Mouse (Mus musculus) inflammation-experienced regulatory T-cells (primary cell): ENCODE data around the gene Elf2. TPM values are rescaled to one million over a fixed set of nuclear protein-coding genes. Genes with fewer than 3 reads are reported as not detected.

ENCODE experiments used
- polyA plus RNA-seq, 2 experiments: library from polyadenylated mRNA; unstranded; fragments of 100-300 nt; shearing (Covaris generic); gene quantifications; one replicate each; pipeline ENCODE4 v1.2.1; 2017

Gene Elf2
- 100 to 1,000 TPM in 1 of 2 experiments, 10 to 100 TPM in 1; 96.3 to 108 TPM for polyA plus RNA-seq

GRCm38 (mm10) chr3:51340552-51341267 is at the start of gene Elf2:
Elf2 (minus strand) TSS chr3:51340663.

GRCm38 (mm10) chr3:51224363-51225225 is 115.9 kb downstream of the Elf2 start, which contains the start of gene Noct:
Noct (plus strand) TSS chr3:51224447.

Other genes with a start within 250 kb of the Elf2 start
- gene Noct, start 116.2 kb downstream of the Elf2 start, polyA plus RNA-seq, result 10 to 100 TPM in 1 of 2 experiments, 1 to 10 TPM in 1; 8.8 to 10.4 TPM
- gene Mgarp, start 56.1 kb upstream of the Elf2 start, polyA plus RNA-seq, result 1 to 10 TPM; 1.8 to 3.4 TPM
- 100 to 1,000 TPM; 119 to 189 TPM for gene Ndufc1, start 68.3 kb upstream of the Elf2 start, polyA plus RNA-seq
- 10 to 100 TPM; 67.1 to 83.4 TPM for gene Naa15, start 74.5 kb upstream of the Elf2 start, polyA plus RNA-seq
- gene Rab33b, start 143.3 kb upstream of the Elf2 start, polyA plus RNA-seq, result 10 to 100 TPM; 24.3 to 28.8 TPM
- 10 to 100 TPM in 1 of 2 experiments, 1 to 10 TPM in 1; 6.0 to 11.4 TPM for gene Setd7, start 220.2 kb upstream of the Elf2 start, polyA plus RNA-seq